Mouse (Mus musculus) ES-E14 (cell line): ENCODE data around the gene Oscp1. TPM values are rescaled to one million over a fixed set of nuclear protein-coding genes. Genes with fewer than 3 reads are reported as not detected.

Experiments
- DNase-seq: peaks from one replicate; pipeline ENCODE4 v3.0.0-alpha.2; 2013; ENCODE audit warnings: low read depth, low spot score
- H3K27ac ChIP-seq: 2 replicates; pipeline ENCODE4 v1.5.1; 2012; ENCODE audit warnings: low read depth, mild to moderate bottlenecking, low read length, moderate library complexity, mixed read lengths; ENCODE audit not compliant: poor library complexity, insufficient read depth, severe bottlenecking
- H3K36me3 ChIP-seq: 2 replicates; pipeline ENCODE4 v1.6.1; 2012; ENCODE audit warnings: mild to moderate bottlenecking, low read length, moderate library complexity, mixed read lengths; ENCODE audit not compliant: control insufficient read depth, poor library complexity, insufficient read depth, severe bottlenecking
- H3K4me1 ChIP-seq, 2 experiments: fragments of 150-350 bp in 1 of 2; sonication (generic) in 1 of 2; 2 replicates each; pipeline ENCODE4 v1.6.1; 2012; ENCODE audit warnings: low read length in 2 of 2, mild to moderate bottlenecking in 1 of 2, mixed read lengths in 1 of 2; ENCODE audit not compliant: control insufficient read depth in 2 of 2, insufficient read depth in 2 of 2, poor library complexity in 1 of 2
- H3K4me3 ChIP-seq, 2 experiments: fragments of 150-350 bp in 1 of 2; sonication (generic) in 1 of 2; 2 replicates each; pipeline ENCODE4 v1.5.1; 2012; ENCODE audit warnings: low read length in 2 of 2, low read depth in 1 of 2, mild to moderate bottlenecking in 1 of 2, mixed read lengths in 1 of 2; ENCODE audit not compliant: insufficient read depth in 1 of 2, poor library complexity in 1 of 2, severe bottlenecking in 1 of 2
- H3K9ac ChIP-seq: 2 replicates; pipeline ENCODE4 v1.6.1; 2012; ENCODE audit warnings: low read depth, mild to moderate bottlenecking, low read length, mixed read lengths; ENCODE audit not compliant: poor library complexity, insufficient read depth, severe bottlenecking
- H3K9me3 ChIP-seq: fragments of 150-350 bp; sonication (generic); 2 replicates; pipeline ENCODE4 v1.6.1; 2012; ENCODE audit warnings: low read depth, mild to moderate bottlenecking, low read length; ENCODE audit not compliant: control insufficient read depth, insufficient read depth
- CHD2 ChIP-seq: IDR thresholded peaks from 2 replicates; pipeline ENCODE4 v1.6.1; 2014; ENCODE audit warnings: mild to moderate bottlenecking, low read depth, low read length, inconsistent platforms
- HCFC1 ChIP-seq: IDR thresholded peaks from 2 replicates; pipeline ENCODE4 v1.6.1; 2012; ENCODE audit warnings: low read length, inconsistent platforms, borderline replicate concordance; ENCODE audit not compliant: insufficient read depth
- MAFK ChIP-seq: IDR thresholded peaks from 2 replicates; pipeline ENCODE4 v1.6.1; 2014; ENCODE audit warnings: mild to moderate bottlenecking, low read depth, low read length, inconsistent platforms; ENCODE audit not compliant: insufficient read depth
- ZC3H11A ChIP-seq: IDR thresholded peaks from 2 replicates; pipeline ENCODE4 v1.6.1; 2012; ENCODE audit warnings: low read depth, mild to moderate bottlenecking, inconsistent platforms, low read length, borderline replicate concordance
- ZNF384 ChIP-seq: IDR thresholded peaks from 2 replicates; pipeline ENCODE4 v1.6.1; 2012; ENCODE audit warnings: low read depth, low read length, inconsistent platforms
- in situ Hi-C, 2 experiments: fragments of 600-800 bp; cut with MboI; formaldehyde crosslinking; loops; one replicate each; pipeline ENCODE4 v1.15.1; 2025; ENCODE audit warnings: low sequenced_read_pairs in 2 of 2, inconsistent platforms in 1 of 2; ENCODE audit not compliant: unreplicated experiment in 2 of 2
- total RNA-seq: library from RNA; depleted of rRNA; stranded (reverse); fragments of 300-350 nt; gene quantifications from 2 replicates; pipeline ENCODE4 v1.2.3, GENCODE M21; 2012

The Oscp1 gene
- total RNA-seq, 1 experiment, result 5.9 TPM

GRCm38 (mm10) chr4:126046851-126047585, 11.3 kb upstream of the Oscp1 start, which contains the start of gene Mrps15:
Gene Mrps15 (plus strand): TSS chr4:126046925.
- TF ChIP-seq CHD2 (no peak), ZNF384 (no peak), HCFC1 (peak; percentile 91)

GRCm38 (mm10) chr4:126051617-126052016, 6.7 kb upstream of the Oscp1 start:
- no peaks in the 10 kb centered on the region for H3K9me3 ChIP-seq
- in situ Hi-C loops, result no loop called here
- no peak overlapping the region for H3K9ac ChIP-seq
- DNase-seq, result no peak
- H3K36me3 ChIP-seq, result peaks cover 14% of the 10 kb centered on the region
- no peak for TF ChIP-seq MAFK
- TF ChIP-seq ZNF384, result no peak
- TF ChIP-seq HCFC1, result no peak
- TF ChIP-seq CHD2, result no peak
- no peak for TF ChIP-seq ZC3H11A
- H3K4me1 ChIP-seq, result peaks cover 0 to 5% of the 10 kb centered on the region in 2 experiments; a peak in 2 of 4 replicates
- H3K4me3 ChIP-seq, result no peak overlapping the region
- no peak overlapping the region for H3K27ac ChIP-seq

More at GRCm38 (mm10) chr4:126046851-126047585, 11.3 kb upstream of the Oscp1 start, which contains the start of gene Mrps15:
- Histone ChIP-seq H3K27ac (peak within 1 kb of the TSS; percentile 15; the same call in 1 of the 2 replicates), H3K4me3 (peak within 1 kb of the TSS; percentile 84 to 94), H3K4me1 (peaks cover 0 to 5% of the 10 kb centered on the region in 2 experiments; a peak in 2 of 4 replicates), H3K36me3 (peaks cover 9% of the 10 kb centered on the region), H3K9ac (peak within 1 kb of the TSS; percentile 80), H3K9me3 (no peaks in the 10 kb centered on the region)
- in situ Hi-C loops, result no loop called here
- DNase-seq, result peak; percentile 91

DNA sequence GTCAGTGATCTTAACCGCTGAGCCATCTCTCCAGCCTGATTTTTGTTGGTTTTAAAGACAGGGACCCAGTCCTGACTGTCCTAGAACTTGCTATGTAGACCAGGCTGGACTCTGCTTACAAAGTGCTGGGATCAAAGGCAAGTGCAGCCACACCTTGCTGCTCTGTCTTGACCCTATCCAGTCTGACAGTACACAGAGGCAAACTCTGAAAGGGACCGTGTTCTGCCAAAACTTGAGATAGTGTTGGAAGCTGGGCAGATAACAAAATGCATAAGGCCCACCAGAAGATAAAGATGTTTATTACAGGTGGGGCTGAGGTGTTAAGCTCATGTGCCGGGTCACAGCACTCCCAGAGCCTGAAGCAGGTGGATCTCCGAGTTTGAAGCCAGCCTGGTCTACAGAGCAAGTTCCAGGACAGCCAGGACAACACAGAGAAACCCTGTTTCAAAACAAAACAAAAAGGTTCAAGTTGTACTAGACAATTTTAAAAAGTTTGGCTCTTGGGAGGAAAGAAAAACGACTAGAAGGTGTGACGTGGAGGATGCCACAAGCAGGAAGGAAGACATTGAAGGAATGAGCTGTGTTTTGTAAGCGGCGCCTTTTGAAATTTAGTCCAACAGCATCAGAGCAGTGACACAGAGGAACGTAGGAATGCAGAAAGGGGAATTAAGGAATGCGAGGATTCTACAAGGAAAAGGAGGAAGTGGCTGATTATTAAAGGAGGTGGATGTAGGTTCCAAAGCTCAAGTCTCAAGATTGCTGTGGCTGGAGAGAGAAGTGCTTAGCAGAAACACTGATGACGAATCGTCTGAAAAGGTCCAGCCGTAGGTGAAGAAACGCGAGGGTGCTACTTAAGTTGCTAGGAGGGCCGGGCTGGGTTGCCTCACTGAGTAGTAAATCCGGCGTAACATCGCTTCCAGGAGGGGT, 895 bp upstream of the Oscp1 start:
- Histone ChIP-seq H3K27ac (no peak overlapping the region; the same call in 1 of the 2 replicates), H3K9me3 (no peaks in the 10 kb centered on the region), H3K4me1 (no peaks in the 10 kb centered on the region), H3K4me3 (peak overlapping the region; percentile 82 to 87), H3K9ac (peak overlapping the region; percentile 85), H3K36me3 (peaks cover 6% of the 10 kb centered on the region)
- DNase-seq, result no peak
- in situ Hi-C loops, result no loop called here
- TF ChIP-seq HCFC1 (no peak), CHD2 (no peak), ZC3H11A (no peak), ZNF384 (no peak), MAFK (no peak)

- no peak overlapping the region for H3K27ac ChIP-seq
- H3K36me3 ChIP-seq, result peaks cover 6% of the 10 kb centered on the region
- H3K4me3 ChIP-seq, result peak overlapping the region; percentile 82 to 87
- no peaks in the 10 kb centered on the region for H3K9me3 ChIP-seq
- no peak for DNase-seq
- H3K4me1 ChIP-seq, result no peaks in the 10 kb centered on the region
- in situ Hi-C loops, result no loop called here
- no peak for TF ChIP-seq HCFC1
- TF ChIP-seq CHD2, result no peak
- no peak for TF ChIP-seq ZNF384
- TF ChIP-seq ZC3H11A, result no peak
- no peak for TF ChIP-seq MAFK
- peak overlapping the region; percentile 70 for H3K9ac ChIP-seq
These were observed 615 bp downstream of the Oscp1 start for GRCm38 (mm10) chr4:126058997-126059362.
